Mouse (Mus musculus) cerebral cortex, adult 2 months (tissue): ENCODE measurements around the gene Cops8.

Experiments used
- WGBS: fragments of 180-500 bp; shearing (Covaris S2); methylation state at CpG from one replicate; pipeline ENCODE4 v1.1.7; 2018; 5-methylcytosine and 5-hydroxymethylcytosine counted together

Gene Cops8

GRCm38 (mm10) chr1:90650781-90651437 is 48.1 kb downstream of the Cops8 start:
- WGBS, result 4% methylated on average over 4 of the region's 4 CpGs

GRCm38 (mm10) chr1:90652553-90652952 is 49.8 kb downstream of the Cops8 start:
- 75% methylated on average over 4 of the region's 4 CpGs for WGBS

- 83% methylated on average over 16 of the region's 16 CpGs for WGBS
Measured at GRCm38 (mm10) chr1:90656492-90657245, 53.9 kb downstream of the Cops8 start.

- 77% methylated on average over 10 of the region's 10 CpGs for WGBS
Measured at GRCm38 (mm10) chr1:90657292-90658050, 54.7 kb downstream of the Cops8 start.

GRCm38 (mm10) chr1:90658581-90658980 is 55.8 kb downstream of the Cops8 start:
- 85% methylated on average over 3 of the region's 3 CpGs for WGBS

GRCm38 (mm10) chr1:90660150-90660549 is 57.4 kb downstream of the Cops8 start:
- 95% methylated on average over 7 of the region's 7 CpGs for WGBS

GRCm38 (mm10) chr1:90662491-90662890 is 59.7 kb downstream of the Cops8 start:
- WGBS, result 67% methylated on average over 6 of the region's 6 CpGs
